Mouse (Mus musculus): Measurements from ENCODE around the gene Ahdc1. TPM values are rescaled to one million over a fixed set of nuclear protein-coding genes. Genes with fewer than 3 reads are reported as not detected.
A peak's percentile ranks its signal among the peaks of the same experiment; 100 is the strongest.
"Not testable (repeated sequence)": the region's sequence is repeated elsewhere in the genome, so short reads cannot be mapped to it uniquely, and the experiment has no call there.

The Ahdc1 gene
- total RNA-seq, 2 experiments from 2014 or later = 108 to 121 TPM

GRCm38 (mm10) chr4:133092453-133092901, 81.4 kb downstream of the Ahdc1 start:
- DNase-seq (ENCODE audit: low spot score in 2 of 2) = peak in 1 of 2 experiments; percentile 66

GRCm38 (mm10) chr4:133093056-133093455, 82.0 kb downstream of the Ahdc1 start:
- DNase-seq (ENCODE audit: low spot score in 2 of 2) = peak in 1 of 2 experiments; percentile 1

DNA sequence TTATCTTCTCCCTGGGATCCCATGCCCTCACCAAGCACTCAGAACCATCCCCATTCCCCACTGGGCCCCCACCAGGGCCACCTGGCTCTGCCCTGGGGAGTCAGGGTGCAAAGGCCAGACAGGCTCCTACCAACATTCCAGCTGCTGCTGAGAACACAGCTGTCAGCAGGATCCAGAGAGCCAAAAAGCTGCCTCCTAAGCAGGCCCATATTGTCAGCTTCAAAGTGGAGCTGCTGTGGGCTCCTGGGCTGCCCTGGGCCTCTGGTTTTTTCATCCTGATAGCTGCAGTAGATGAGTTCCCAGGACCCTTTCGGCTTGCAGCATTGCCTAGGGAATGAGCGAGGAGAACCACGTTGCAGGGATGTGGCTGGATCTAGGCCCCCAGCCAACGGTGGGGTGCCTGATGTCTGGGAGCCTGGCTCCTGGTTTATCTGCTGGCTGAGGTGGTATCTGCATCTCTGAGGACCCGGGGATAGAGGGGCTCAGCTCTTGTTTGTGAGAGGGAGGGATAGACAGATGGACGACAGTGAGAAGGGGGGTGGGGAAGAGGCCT, 82.5 kb downstream of the Ahdc1 start:
- DNase-seq (ENCODE audit: low spot score in 2 of 2) = peak in 1 of 2 experiments; percentile 8

- DNase-seq (ENCODE audit: low spot score in 2 of 2) = no peak
These were observed 83.2 kb downstream of the Ahdc1 start for GRCm38 (mm10) chr4:133094255-133094654.

DNA sequence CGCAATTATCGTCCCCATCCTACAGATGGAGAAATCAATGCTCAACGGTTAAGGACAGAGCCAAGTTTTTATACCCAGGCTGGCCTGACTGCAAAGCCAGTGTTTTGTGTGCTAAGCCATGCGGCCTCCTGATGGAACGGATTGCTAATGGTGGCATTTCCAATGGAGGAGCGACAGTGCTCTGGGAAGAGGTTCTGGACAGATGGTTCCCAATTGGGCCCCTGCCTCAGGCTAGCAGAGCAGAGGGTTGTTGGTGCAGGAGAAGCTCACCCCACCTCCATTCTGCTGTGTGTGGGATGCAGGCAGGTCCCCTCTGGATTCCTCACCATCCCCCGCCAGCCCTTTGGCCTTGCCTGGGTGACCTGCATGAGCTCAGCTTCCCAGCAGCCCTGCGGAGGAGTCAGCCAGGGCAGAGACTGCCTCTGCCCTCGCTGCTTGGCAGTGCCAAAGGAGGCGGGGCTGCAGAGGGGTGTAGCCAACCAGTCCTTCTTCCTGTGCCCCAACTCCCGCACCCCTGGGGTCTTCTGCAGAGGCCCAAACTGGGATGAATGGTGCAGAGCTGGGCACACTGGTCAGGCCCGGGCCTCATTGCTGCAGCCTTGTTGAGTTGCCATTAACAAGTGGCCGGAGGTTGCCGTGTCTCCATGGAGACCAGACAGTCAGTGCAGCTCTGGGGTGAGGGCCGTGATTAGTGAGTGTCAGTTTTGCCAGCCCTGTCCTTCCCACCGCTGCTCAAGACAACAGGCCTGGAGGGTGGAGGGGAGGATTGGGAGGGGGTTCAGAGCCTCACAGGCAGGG, 84.1 kb downstream of the Ahdc1 start:
- DNase-seq (ENCODE audit: low spot score in 2 of 2) = no peak

DNA sequence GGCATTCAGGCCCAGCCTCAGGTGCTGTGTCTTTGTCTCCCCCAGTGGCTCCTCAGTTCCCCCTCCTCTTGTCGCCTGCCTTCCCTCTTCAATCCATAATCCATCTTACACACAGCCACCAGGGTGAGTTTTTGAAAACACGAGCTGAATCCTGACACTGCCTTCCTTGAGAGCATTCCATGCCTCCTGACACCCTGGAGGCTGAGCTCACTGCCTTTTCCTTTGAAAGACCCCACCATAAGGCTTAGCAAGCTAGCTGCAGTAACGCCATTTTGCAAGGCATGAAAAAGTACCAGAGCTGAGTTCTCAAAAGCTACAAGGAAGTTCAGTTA, 84.6 kb downstream of the Ahdc1 start:
- not testable (repeated sequence) for DNase-seq (ENCODE audit: low spot score in 2 of 2)

DNA sequence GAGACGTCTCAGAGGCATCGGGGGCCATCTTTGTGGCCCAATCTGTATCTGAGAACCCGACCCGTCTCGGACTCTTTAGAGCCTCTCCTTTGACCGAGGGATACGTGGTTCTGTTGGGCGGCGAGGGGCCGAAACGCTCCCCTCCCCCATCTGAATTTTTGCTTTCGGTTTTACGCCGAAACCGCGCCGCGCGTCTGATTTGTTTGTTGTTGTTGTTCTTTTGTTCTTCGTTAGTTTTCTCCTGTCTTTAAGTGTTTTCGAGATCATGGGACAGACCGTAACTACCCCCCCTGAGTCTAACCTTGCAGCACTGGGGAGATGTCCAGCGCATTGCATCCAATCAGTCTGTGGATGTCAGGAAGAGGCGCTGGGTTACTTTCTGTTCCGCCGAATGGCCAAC, 85.6 kb downstream of the Ahdc1 start:
- DNase-seq (ENCODE audit: low spot score in 2 of 2) = not testable (repeated sequence)

- no peak for DNase-seq (ENCODE audit: low spot score in 2 of 2)
These were observed 90.7 kb downstream of the Ahdc1 start for GRCm38 (mm10) chr4:133101751-133102150.

DNA sequence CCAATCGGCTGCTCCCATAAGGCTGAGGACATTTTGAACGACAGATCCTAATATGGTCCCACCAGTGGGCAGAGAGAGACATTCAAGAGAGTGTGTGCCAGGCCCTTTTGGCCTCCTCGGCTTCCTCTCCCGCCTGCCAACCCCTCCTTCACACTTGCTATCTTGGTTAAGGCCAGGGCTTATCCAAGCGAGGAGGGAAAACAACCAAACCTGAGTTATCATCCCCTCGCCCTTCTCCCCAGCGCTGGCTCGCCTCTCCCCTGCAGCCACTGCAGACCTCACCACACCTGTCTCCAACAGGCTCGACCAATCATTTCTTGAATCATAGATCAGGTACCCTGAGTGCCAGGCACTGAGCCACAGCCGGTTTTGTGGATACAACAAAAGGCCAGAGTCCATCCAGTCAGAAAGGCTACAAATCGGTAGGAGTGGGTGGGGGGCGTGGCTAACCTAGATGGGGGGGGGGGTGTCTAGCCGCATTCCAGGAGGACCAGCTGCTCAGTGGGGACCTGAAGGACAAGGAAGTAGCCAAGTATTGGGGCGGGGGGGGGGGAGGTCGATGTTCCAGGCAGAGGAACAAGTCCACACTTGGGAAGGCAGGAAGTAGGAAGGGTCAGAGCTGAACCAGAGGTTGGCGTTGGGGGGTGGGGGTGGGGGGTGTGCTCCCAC, 92.6 kb downstream of the Ahdc1 start:
- no peak for DNase-seq (ENCODE audit: low spot score in 2 of 2)

- DNase-seq (ENCODE audit: low spot score in 2 of 2) = no peak
These were observed 93.1 kb downstream of the Ahdc1 start for GRCm38 (mm10) chr4:133104194-133104569.

- no peak for DNase-seq (ENCODE audit: low spot score in 2 of 2)
These were observed 95.6 kb downstream of the Ahdc1 start for GRCm38 (mm10) chr4:133106691-133107090.

DNA sequence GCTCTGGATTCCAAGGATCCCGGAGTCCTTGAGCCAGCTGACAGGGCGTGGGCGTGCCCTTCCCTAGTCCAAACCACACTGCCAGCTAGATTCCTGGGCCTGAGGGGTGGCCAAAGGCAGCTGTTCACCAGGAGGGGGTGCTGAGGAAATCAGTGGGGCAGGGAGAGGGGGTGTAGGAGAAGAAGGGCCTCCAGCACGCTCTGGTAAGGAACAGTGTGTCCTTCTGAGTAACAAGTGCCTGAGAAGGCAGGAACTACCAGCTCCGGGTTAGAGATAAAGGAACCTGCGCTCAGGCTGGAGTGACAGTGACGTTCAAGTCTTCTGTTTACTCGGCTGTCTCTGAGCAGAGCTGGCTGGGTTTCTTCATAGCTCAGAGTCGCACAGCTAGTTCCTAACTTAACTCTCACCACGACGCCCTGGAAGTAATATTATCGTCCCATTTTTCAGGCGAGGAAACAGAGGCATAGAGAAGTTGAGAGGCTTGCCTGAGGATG, 96.8 kb downstream of the Ahdc1 start:
- no peak for DNase-seq (ENCODE audit: low spot score in 2 of 2)

DNA sequence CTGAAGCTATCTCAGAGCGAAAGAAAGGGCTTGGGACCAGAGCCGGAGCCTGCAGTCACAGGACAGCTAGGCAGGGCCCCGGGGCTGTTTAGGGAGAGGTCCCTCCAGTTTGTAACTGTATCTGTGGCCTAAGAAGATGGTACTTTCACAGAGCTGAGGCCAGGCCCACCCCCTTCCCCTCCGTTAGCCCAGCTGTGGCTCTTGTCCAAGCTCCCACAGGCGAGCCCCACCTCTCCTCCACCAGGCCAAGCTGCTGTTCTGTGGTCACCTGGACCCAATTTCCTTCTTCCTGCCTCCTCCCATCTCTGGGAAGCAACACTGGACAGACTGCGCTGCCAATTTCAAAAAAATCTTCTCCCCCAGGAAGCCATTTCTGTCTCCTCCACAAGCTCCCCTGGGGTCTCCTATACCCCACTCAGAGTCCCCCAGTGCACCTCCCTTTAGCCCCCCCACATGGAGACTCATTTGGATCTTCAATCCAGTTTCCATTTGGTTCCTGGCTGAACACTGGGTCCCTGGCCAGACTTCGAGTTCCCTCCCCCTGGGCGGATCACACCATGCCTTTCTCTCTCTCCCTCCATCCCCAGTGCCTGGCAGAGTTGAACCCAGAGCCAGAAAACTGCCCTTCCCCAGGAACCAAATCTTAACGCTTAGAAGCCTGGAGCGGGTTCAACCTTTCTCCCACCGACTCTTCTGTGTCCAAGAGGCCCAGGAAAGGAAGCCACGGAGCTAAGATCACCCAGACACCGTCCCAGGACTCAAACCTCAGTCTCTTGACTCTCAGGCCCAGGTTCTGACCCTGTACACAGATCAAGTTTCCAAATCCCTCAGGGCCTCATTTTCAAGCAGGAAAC, 97.6 kb downstream of the Ahdc1 start:
- DNase-seq (ENCODE audit: low spot score in 2 of 2) = no peak

- DNase-seq (ENCODE audit: low spot score in 2 of 2) = no peak
These were observed 98.3 kb downstream of the Ahdc1 start for GRCm38 (mm10) chr4:133109335-133109801.

DNA sequence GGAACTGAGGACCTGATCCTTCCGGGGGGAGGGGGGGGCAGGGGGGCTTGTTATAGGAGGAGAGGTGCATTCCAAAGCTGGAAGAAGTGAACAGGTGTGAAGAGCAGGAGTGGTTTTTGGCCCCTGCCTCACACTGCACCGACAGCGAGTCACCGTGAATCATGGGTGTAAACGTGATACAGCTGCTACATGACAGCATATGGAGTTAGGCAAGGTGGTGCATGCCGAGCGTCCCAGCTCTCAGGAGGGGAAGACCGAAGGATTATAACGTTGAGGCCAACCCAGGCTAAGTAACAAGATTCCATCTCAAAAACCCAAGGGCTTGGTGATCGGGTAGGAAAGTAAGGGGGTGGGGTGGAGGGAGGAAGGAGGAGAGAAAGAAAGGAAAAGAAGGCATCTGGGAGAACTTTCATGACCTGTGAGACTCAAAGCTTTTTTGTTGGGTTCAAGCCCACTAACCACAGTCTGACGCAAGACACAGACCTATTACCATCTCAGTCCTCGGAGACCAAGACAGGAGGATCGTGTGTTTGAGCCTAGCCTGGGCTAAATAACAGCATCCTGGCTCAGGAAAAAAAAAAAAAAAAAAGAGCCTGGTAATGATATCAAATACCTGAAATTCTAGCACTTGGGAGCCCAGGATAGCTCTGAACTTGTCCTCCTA, 101.2 kb downstream of the Ahdc1 start:
- DNase-seq (ENCODE audit: low spot score in 2 of 2) = no peak

- DNase-seq (ENCODE audit: low spot score in 2 of 2) = no peak
These were observed 102.4 kb downstream of the Ahdc1 start for GRCm38 (mm10) chr4:133113351-133113882.

- no peak for DNase-seq (ENCODE audit: low spot score in 2 of 2)
These were observed 103.7 kb downstream of the Ahdc1 start for GRCm38 (mm10) chr4:133114762-133115161.

DNA sequence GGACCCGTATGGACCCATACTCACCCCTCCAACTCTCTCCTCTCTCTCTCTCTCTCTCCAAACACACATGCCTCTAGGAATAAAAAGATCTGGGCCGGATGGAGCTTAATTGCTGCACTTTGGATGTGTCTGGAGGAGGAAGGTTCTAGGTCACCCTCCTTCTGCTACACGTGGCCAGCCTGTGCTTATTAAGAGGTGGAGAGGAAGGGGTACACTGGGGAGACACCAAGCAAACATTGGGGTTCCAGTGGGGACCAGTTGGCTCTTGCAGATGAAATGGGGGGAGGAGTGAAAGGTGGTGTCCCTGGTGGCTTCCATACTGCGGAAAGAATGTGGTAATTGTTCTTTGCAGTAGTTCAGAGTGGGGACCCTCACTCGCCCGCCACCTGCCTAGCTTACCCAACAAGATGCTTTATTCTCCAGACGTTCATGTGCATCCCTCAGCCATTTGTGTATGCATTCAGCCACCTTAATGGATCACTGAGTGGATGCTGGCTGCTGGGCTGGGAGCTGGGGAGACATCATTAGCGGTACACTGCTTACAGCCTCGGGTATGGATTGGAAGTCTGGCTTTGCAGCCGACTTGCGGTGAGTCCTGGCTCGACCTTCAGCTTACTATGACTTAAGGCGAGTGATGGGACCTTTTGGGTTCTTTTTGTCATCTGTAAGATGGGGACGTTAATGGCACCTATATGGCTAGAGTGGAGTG, 104.8 kb downstream of the Ahdc1 start:
- no peak for DNase-seq (ENCODE audit: low spot score in 2 of 2)

DNA sequence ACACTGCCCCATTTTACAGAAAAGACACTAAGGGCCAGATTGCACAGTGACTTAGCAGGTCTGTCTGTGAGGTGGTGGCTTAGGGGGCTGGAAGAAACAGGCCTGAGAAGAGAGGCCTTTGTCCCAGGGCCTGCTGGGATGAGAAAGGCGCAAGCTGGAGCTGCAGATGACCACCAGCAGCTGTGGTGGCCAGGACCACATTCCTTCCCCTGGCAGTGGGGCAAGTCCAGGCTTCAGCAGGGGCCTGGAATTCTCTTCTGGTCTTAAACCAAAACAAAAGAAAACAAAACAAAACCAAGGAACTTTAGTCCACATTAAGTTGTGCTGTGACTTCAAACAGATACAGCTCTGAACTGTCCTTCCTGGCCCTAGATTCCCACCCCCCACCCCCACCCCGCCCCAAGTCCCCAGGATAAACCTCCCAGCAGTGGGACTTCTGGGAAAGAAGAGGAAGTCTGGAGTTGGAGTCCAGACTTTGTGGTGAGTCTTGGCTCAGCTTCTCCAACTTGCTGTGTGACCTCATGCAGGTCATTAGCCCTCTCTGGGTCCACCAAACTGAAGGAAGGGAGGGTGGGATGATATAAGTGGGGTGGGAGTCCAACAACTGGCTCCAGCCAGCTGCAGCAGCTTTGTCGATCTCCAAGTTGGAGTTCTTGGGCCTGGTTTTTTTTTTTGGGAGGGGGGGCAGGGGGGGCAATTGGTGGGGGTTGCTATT, 105.9 kb downstream of the Ahdc1 start:
- DNase-seq (ENCODE audit: low spot score in 2 of 2) = no peak
